Mouse (Mus musculus): ENCODE measurements around the gene Gtpbp3.

DNA sequence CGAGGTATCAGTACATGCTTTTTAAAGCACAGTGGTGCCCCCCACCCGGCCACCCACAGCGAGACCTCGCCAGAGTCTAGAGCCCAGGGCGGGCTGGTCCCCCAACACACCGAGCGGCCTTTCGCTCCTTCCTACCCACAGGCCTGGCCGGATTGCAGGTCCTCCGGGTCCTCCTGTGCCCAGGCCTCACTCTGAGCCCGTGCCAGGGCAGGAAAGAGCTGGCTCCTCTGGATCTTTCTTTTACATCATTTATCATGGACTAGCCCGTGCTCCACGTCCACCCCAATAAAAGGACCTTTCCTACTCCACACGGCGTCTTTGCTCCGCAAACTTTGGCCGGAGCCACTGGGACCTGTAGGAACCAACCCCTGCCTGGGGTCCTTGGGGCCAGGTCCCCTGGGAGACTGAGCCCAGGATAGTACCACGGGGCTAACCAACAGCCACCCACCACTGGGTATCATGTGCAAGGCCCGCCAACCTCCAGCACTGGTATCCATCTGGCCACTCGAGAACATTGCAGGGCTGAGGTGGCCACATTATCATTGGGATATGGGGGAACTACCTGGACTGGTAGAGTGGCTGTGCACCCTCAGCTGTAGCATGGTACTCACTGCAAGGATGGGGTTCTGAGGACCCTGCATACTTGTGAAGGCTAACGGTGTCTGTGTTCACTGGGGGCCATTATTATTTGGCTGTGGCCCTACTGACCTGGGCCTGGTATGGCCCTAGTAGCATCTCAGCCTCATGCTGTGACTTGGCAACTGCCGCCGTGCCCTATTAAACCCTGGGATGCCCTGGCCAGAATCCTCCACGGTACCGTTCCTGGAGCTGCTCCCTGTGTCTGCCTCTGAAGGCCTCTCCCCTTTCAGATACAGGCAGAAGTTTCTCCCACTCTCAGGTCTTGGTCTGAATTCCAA lies 12.9 kb upstream of the Gtpbp3 start:
- TF ChIP-seq POLR2A (IDR thresholded peaks at IDR 0.05; ENCODE audit: control insufficient read depth, extremely low read depth, insufficient read depth, low read length, poor library complexity): no peak
- TF ChIP-seq CTCF (IDR thresholded peaks at IDR 0.05; ENCODE audit: borderline replicate concordance, control insufficient read depth, extremely low read depth, insufficient read depth, low read length, poor library complexity): no peak
